Mouse (Mus musculus): ENCODE measurements around the gene Acrbp. TPM values are rescaled to one million over a fixed set of nuclear protein-coding genes. Genes with fewer than 3 reads are reported as not detected.
"Not testable (repeated sequence)": the region's sequence is repeated elsewhere in the genome, so short reads cannot be mapped to it uniquely, and the experiment has no call there.

Gene Acrbp
- polyA plus RNA-seq, 1 experiment from 2014 or later: 13.3 TPM

GRCm38 (mm10) chr6:125046691-125047090, 2.8 kb upstream of the Acrbp start:
- WGBS: 42% methylated on average over 5 of the region's 5 CpGs
- Histone ChIP-seq H3K27me3 (ENCODE audit: control insufficient read depth, insufficient read depth, low read length) (no peaks in the 10 kb centered on the region), H3K4me2 (ENCODE audit: low read depth, severe bottlenecking) (no peak overlapping the region), H3K4me3 (ENCODE audit: low read depth, low read length) (no peak overlapping the region), H3K36me3 (ENCODE audit: control insufficient read depth, insufficient read depth, low read length) (peaks cover 27% of the 10 kb centered on the region), H3K9me3 (ENCODE audit: control insufficient read depth, low read length) (no peaks in the 10 kb centered on the region), H3K9ac (ENCODE audit: low read length) (no peak overlapping the region), H3K4me1 (ENCODE audit: control insufficient read depth, insufficient read depth, low read length) (no peaks in the 10 kb centered on the region), H3K27ac (replicated peaks; ENCODE audit: low read depth, low read length) (no peak overlapping the region)
- peak; percentile 85 for DNase-seq (ENCODE audit: low spot score)
- no peak for ATAC-seq (ENCODE audit: insufficient number of reproducible peaks, low FRiP score, low TSS enrichment, low read depth)

GRCm38 (mm10) chr6:125051237-125051636, 1.7 kb downstream of the Acrbp start:
- Histone ChIP-seq H3K4me2 (ENCODE audit: low read depth, severe bottlenecking) (no peak overlapping the region), H3K36me3 (ENCODE audit: control insufficient read depth, insufficient read depth, low read length) (peaks cover 31% of the 10 kb centered on the region), H3K27me3 (ENCODE audit: control insufficient read depth, insufficient read depth, low read length) (no peaks in the 10 kb centered on the region), H3K9ac (ENCODE audit: low read length) (no peak overlapping the region), H3K4me1 (ENCODE audit: control insufficient read depth, insufficient read depth, low read length) (no peaks in the 10 kb centered on the region), H3K27ac (replicated peaks; ENCODE audit: low read depth, low read length) (no peak overlapping the region), H3K4me3 (ENCODE audit: low read depth, low read length) (no peak overlapping the region), H3K9me3 (ENCODE audit: control insufficient read depth, low read length) (no peaks in the 10 kb centered on the region)
- WGBS: 63% methylated on average over 5 of the region's 5 CpGs
- DNase-seq (ENCODE audit: low spot score) (no peak), ATAC-seq (ENCODE audit: insufficient number of reproducible peaks, low FRiP score, low TSS enrichment, low read depth) (no peak)

- Histone ChIP-seq H3K27ac (replicated peaks; ENCODE audit: low read depth, low read length) (no peak overlapping the region), H3K9ac (ENCODE audit: low read length) (no peak overlapping the region), H3K4me2 (ENCODE audit: low read depth, severe bottlenecking) (no peak overlapping the region), H3K4me1 (ENCODE audit: control insufficient read depth, insufficient read depth, low read length) (0 out of 2 replicates have a peak, but pooled peaks cover 2% of the 10 kb centered on the region), H3K27me3 (ENCODE audit: control insufficient read depth, insufficient read depth, low read length) (no peaks in the 10 kb centered on the region), H3K9me3 (ENCODE audit: control insufficient read depth, low read length) (no peaks in the 10 kb centered on the region), H3K36me3 (ENCODE audit: control insufficient read depth, insufficient read depth, low read length) (no peaks in the 10 kb centered on the region), H3K4me3 (ENCODE audit: low read depth, low read length) (no peak overlapping the region)
- 51% methylated on average over 6 of the region's 6 CpGs for WGBS
- no peak for DNase-seq (ENCODE audit: low spot score)
- no peak for ATAC-seq (ENCODE audit: insufficient number of reproducible peaks, low FRiP score, low TSS enrichment, low read depth)
These were observed 12.0 kb downstream of the Acrbp start for GRCm38 (mm10) chr6:125061493-125061892.

- Histone ChIP-seq H3K9me3 (ENCODE audit: control insufficient read depth, low read length) (no peaks in the 10 kb centered on the region), H3K27me3 (ENCODE audit: control insufficient read depth, insufficient read depth, low read length) (no peaks in the 10 kb centered on the region), H3K27ac (replicated peaks; ENCODE audit: low read depth, low read length) (no peak overlapping the region), H3K4me3 (ENCODE audit: low read depth, low read length) (no peak overlapping the region), H3K9ac (ENCODE audit: low read length) (no peak overlapping the region), H3K4me1 (ENCODE audit: control insufficient read depth, insufficient read depth, low read length) (0 out of 2 replicates have a peak, but pooled peaks cover 2% of the 10 kb centered on the region), H3K4me2 (ENCODE audit: low read depth, severe bottlenecking) (no peak overlapping the region), H3K36me3 (ENCODE audit: control insufficient read depth, insufficient read depth, low read length) (no peaks in the 10 kb centered on the region)
- WGBS: 88% methylated on average over 5 of the region's 5 CpGs
- no peak for ATAC-seq (ENCODE audit: insufficient number of reproducible peaks, low FRiP score, low TSS enrichment, low read depth)
- no peak for DNase-seq (ENCODE audit: low spot score)
These were observed 13.0 kb downstream of the Acrbp start for GRCm38 (mm10) chr6:125062511-125062910.

- ATAC-seq (ENCODE audit: insufficient number of reproducible peaks, low FRiP score, low TSS enrichment, low read depth) (no peak), DNase-seq (ENCODE audit: low spot score) (no peak)
- Histone ChIP-seq H3K9me3 (ENCODE audit: control insufficient read depth, low read length) (no peaks in the 10 kb centered on the region), H3K27me3 (ENCODE audit: control insufficient read depth, insufficient read depth, low read length) (no peaks in the 10 kb centered on the region), H3K9ac (ENCODE audit: low read length) (no peak overlapping the region), H3K4me3 (ENCODE audit: low read depth, low read length) (no peak overlapping the region), H3K4me1 (ENCODE audit: control insufficient read depth, insufficient read depth, low read length) (0 out of 2 replicates have a peak, but pooled peaks cover 2% of the 10 kb centered on the region), H3K4me2 (ENCODE audit: low read depth, severe bottlenecking) (no peak overlapping the region), H3K36me3 (ENCODE audit: control insufficient read depth, insufficient read depth, low read length) (no peaks in the 10 kb centered on the region), H3K27ac (replicated peaks; ENCODE audit: low read depth, low read length) (no peak overlapping the region)
- WGBS: 89% methylated on average over 6 of the region's 6 CpGs
These were observed 14.4 kb downstream of the Acrbp start for GRCm38 (mm10) chr6:125063906-125064305.

GRCm38 (mm10) chr6:125065223-125065622, 15.7 kb downstream of the Acrbp start:
- not testable (repeated sequence) for DNase-seq (ENCODE audit: low spot score); H3K4me2 ChIP-seq (ENCODE audit: low read depth, severe bottlenecking); ATAC-seq (ENCODE audit: insufficient number of reproducible peaks, low FRiP score, low TSS enrichment, low read depth); H3K27ac ChIP-seq (replicated peaks; ENCODE audit: low read depth, low read length); H3K4me1 ChIP-seq (ENCODE audit: control insufficient read depth, insufficient read depth, low read length); H3K4me3 ChIP-seq (ENCODE audit: low read depth, low read length); H3K9ac ChIP-seq (ENCODE audit: low read length); H3K36me3 ChIP-seq (ENCODE audit: control insufficient read depth, insufficient read depth, low read length); H3K9me3 ChIP-seq (ENCODE audit: control insufficient read depth, low read length); H3K27me3 ChIP-seq (ENCODE audit: control insufficient read depth, insufficient read depth, low read length)
- WGBS: no CpG with 5 or more reads among the region's 1 CpGs

GRCm38 (mm10) chr6:125067571-125067995, 18.1 kb downstream of the Acrbp start, which contains the start of gene Lpar5:
Gene Lpar5, plus strand, starts transcription at chr6:125067920.
- H3K9me3 ChIP-seq (ENCODE audit: control insufficient read depth, low read length): no peaks in the 10 kb centered on the region
- no peak within 1 kb of the TSS for H3K27ac ChIP-seq (replicated peaks; ENCODE audit: low read depth, low read length)
- ATAC-seq (ENCODE audit: insufficient number of reproducible peaks, low FRiP score, low TSS enrichment, low read depth) (no peak), DNase-seq (ENCODE audit: low spot score) (no peak)
- H3K27me3 ChIP-seq (ENCODE audit: control insufficient read depth, insufficient read depth, low read length): no peaks in the 10 kb centered on the region
- no peaks in the 10 kb centered on the region for H3K36me3 ChIP-seq (ENCODE audit: control insufficient read depth, insufficient read depth, low read length)
- WGBS: 32% methylated on average over 8 of the region's 8 CpGs
- H3K4me1 ChIP-seq (ENCODE audit: control insufficient read depth, insufficient read depth, low read length): no peaks in the 10 kb centered on the region
- H3K4me2 ChIP-seq (ENCODE audit: low read depth, severe bottlenecking): no peak within 1 kb of the TSS
- no peak within 1 kb of the TSS for H3K4me3 ChIP-seq (ENCODE audit: low read depth, low read length)
- H3K9ac ChIP-seq (ENCODE audit: low read length): no peak within 1 kb of the TSS

GRCm38 (mm10) chr6:125071170-125071895, 21.8 kb downstream of the Acrbp start:
- ATAC-seq (ENCODE audit: insufficient number of reproducible peaks, low FRiP score, low TSS enrichment, low read depth) (no peak), DNase-seq (ENCODE audit: low spot score) (no peak)
- WGBS: 87% methylated on average over 18 of the region's 18 CpGs
- H3K9ac ChIP-seq (ENCODE audit: low read length): no peak overlapping the region; the same call in 1 of the 2 replicates
- H3K9me3 ChIP-seq (ENCODE audit: control insufficient read depth, low read length): no peaks in the 10 kb centered on the region
- H3K4me3 ChIP-seq (ENCODE audit: low read depth, low read length): no peak overlapping the region
- H3K4me1 ChIP-seq (ENCODE audit: control insufficient read depth, insufficient read depth, low read length): no peaks in the 10 kb centered on the region
- no peaks in the 10 kb centered on the region for H3K36me3 ChIP-seq (ENCODE audit: control insufficient read depth, insufficient read depth, low read length)
- H3K27ac ChIP-seq (replicated peaks; ENCODE audit: low read depth, low read length): no peak overlapping the region
- H3K27me3 ChIP-seq (ENCODE audit: control insufficient read depth, insufficient read depth, low read length): no peaks in the 10 kb centered on the region
- no peak overlapping the region for H3K4me2 ChIP-seq (ENCODE audit: low read depth, severe bottlenecking)

Measured in limb, embryonic 11.5 days (tissue).